ENCODE assay signal across 11 mouse cellular contexts in the genomic region with DNA sequence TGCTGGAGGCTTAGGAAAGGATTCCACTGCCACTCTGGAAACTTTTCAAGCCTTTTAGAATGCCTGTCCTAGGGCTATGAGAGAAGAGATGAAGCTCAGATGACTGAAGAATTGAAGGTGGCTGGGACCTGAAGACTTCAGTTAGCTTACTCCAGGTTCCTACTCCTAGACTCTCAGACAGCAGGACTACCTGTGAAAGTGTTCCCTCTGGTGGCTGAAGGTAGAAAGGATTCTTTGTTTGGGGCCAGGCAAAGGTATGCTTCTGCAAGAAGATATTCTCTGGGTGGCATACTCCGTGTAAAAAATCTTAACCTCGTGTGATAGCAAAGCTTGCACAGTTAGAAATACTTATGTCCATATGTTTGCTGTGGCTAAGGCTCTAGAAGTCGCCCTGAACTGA.
DNase-seq lines count a peak whose midpoint lies in the region; ATAC-seq lines count a peak whose summit lies in the region.
"Had no signal": no experiment of that assay in that cellular context is flagged by ENCODE, and none has a peak within 500 bp of the region (broad histone marks: within the 10 kb centered on the region; RNA-seq: fewer than 3 reads in every experiment).

No protein-coding gene starts in this region.

- no peak overlapping the region for H3K4me2 ChIP-seq in heart, embryonic 15.5 days
- H3K4me2 ChIP-seq: limb, embryonic 13.5 days; neural tube, embryonic 12.5 days had no signal

- ATAC-seq in heart, embryonic 15.5 days (replicated peaks; ENCODE audit: insufficient number of reproducible peaks, insufficient read depth, low FRiP score, low read depth) = no peak

- intact Hi-C loops in gastrocnemius, postnatal 14 days (cut with DNase I; ENCODE audit: low total_unique reads) = no loop called here

- H3K27ac ChIP-seq in heart, embryonic 15.5 days = peak overlapping the region; percentile 46; the same call in 1 of the 2 replicates
- H3K27ac ChIP-seq: limb, embryonic 13.5 days; neural tube, embryonic 12.5 days had no signal

- H3K36me3 ChIP-seq in heart, embryonic 15.5 days = peaks cover 4% of the 10 kb centered on the region; the same call in 1 of the 2 replicates

- no peak for DNase-seq in heart, adult 18-20 months
- peak; percentile 43 for DNase-seq in retina, postnatal 1 day
- DNase-seq in retina, embryonic 14.5 days (ENCODE audit: low spot score) = no peak
- DNase-seq in ZHBTc4 (ENCODE audit: low read depth, low spot score) = peak; percentile 23
- DNase-seq in adrenal gland, adult (ENCODE audit: inconsistent age in 2 of 2, low spot score in 1 of 2) = no peak
- no peak for DNase-seq in gastrocnemius, postnatal 14 days
- DNase-seq: right cerebral cortex, postnatal 25 days; thymus, adult 18-20 months had no signal

- no peak overlapping the region for H3K4me3 ChIP-seq in heart, embryonic 15.5 days
- H3K4me3 ChIP-seq: limb, embryonic 13.5 days; neural tube, embryonic 12.5 days had no signal

- H3K4me1 ChIP-seq in heart, embryonic 15.5 days (replicated peaks) = peaks cover 33% of the 10 kb centered on the region
- H3K4me1 ChIP-seq: neural tube, embryonic 12.5 days had no signal

- H3K9ac ChIP-seq in heart, embryonic 15.5 days = no peak overlapping the region
- H3K9ac ChIP-seq: limb, embryonic 13.5 days; neural tube, embryonic 12.5 days had no signal

- H3K9me3 ChIP-seq in heart, embryonic 15.5 days (replicated peaks) = no peaks in the 10 kb centered on the region
- H3K9me3 ChIP-seq: limb, embryonic 13.5 days; neural tube, embryonic 12.5 days had no signal

- H3K27me3 ChIP-seq in heart, embryonic 15.5 days = no peaks in the 10 kb centered on the region
- H3K27me3 ChIP-seq: limb, embryonic 13.5 days; neural tube, embryonic 12.5 days had no signal

- WGBS in heart, embryonic 15.5 days = 59% methylated on average over 3 of the region's 3 CpGs

Comparison
In these comparisons a context has a peak if more than half of its experiments do, and no peak if none do; other contexts are left out.
1. DNase-seq: peak in retina, postnatal 1 day (single experiment) and ZHBTc4 (single experiment); none in heart, adult 18-20 months (0 of 2), retina, embryonic 14.5 days (single experiment), adrenal gland, adult (0 of 2) and gastrocnemius, postnatal 14 days (single experiment).